25 mouse cellular contexts compared by ENCODE assay signal in the genomic region with DNA sequence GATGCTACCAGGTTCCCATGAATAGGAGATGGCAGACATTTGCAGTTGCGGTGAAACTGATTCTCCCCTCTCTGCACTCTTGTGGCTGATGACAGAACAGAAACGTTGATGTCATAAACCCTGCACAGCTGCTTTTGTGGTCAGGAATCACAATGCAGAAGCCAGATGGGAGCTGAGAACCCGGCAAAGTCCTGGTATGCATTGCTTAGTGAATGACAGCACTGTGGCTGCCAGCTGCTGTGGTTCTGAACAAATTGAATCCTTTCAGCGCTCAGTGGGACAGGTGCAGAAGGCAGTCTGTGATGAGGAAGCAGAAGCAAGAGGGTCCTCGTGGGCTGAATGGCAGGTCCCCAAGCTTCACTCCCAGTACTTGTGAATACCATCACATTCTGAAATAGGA.
DNase-seq lines count a peak whose midpoint lies in the region; ATAC-seq and TF ChIP-seq lines count a peak whose summit lies in the region.
"Had no signal": no experiment of that assay in that cellular context is flagged by ENCODE, and none has a peak within 500 bp of the region (broad histone marks: within the 10 kb centered on the region; RNA-seq: fewer than 3 reads in every experiment).

No protein-coding gene starts in this region.

- H3K79me2 ChIP-seq in CH12.LX (replicated peaks; ENCODE audit: control insufficient read depth, extremely low read depth, insufficient read depth, poor library complexity, severe bottlenecking) (no peaks in the 10 kb centered on the region), myocyte (ENCODE audit: control insufficient read depth, insufficient read depth) (no peaks in the 10 kb centered on the region)

- in situ Hi-C loops in CH12.LX (cut with MboI; ENCODE audit: low pct_ligation_motif_present, low pct_unique_long_range_greater_than_20kb, low sequenced_read_pairs): no loop called here

- DNase-seq in embryonic facial prominence, embryonic 14.5 days (ENCODE audit: low spot score): peak; percentile 38
- no peak for DNase-seq in embryonic facial prominence, embryonic 10.5 days (ENCODE audit: low spot score)
- DNase-seq in 3T3-L1 (ENCODE audit: low read depth, low spot score): peak; percentile 20
- peak; percentile 39 for DNase-seq in CH12.LX (ENCODE audit: extremely low read depth)
- no peak for DNase-seq in ovary, adult 18-20 months (ENCODE audit: low spot score)
- DNase-seq in B cell, adult 2 months: no peak
- DNase-seq: adrenal gland, adult 2 months; adrenal gland, postnatal 25 days; cerebellum, adult 18-20 months; cerebellum, adult 9-10 months; cerebellum, postnatal 14 days; gastrocnemius, postnatal 25 days; heart, adult 18-20 months; heart, postnatal 14 days; heart, postnatal 4 days had no signal

- no peak for TF ChIP-seq CTCF in CH12.LX (conservative IDR thresholded peaks at IDR 0.05 in 1 of 2, IDR thresholded peaks at IDR 0.05 in 1 of 2; ENCODE audit: low read depth in 2 of 2, low read length in 2 of 2)

- no peak overlapping the region for H3K4me3 ChIP-seq in embryonic facial prominence, embryonic 14.5 days (ENCODE audit: low read depth, low read length)
- H3K4me3 ChIP-seq in embryonic facial prominence, embryonic 10.5 days: no peak overlapping the region
- H3K4me3 ChIP-seq in CH12.LX (replicated peaks in 1 of 3; ENCODE audit: low read depth in 2 of 3, low read length in 2 of 3, poor library complexity in 1 of 3) (no peak overlapping the region), myocyte (no peak overlapping the region)
- H3K4me3 ChIP-seq: embryonic facial prominence, embryonic 12.5 days; erythroblast, embryonic 14.5 days; forebrain, embryonic 12.5 days; forebrain, embryonic 15.5 days; heart, embryonic 12.5 days; heart, embryonic 15.5 days had no signal

- no peaks in the 10 kb centered on the region for H3K9me3 ChIP-seq in embryonic facial prominence, embryonic 14.5 days (ENCODE audit: control insufficient read depth, low read length)
- H3K9me3 ChIP-seq in embryonic facial prominence, embryonic 10.5 days: no peaks in the 10 kb centered on the region
- H3K9me3 ChIP-seq in CH12.LX (replicated peaks; ENCODE audit: low read length): no peaks in the 10 kb centered on the region
- H3K9me3 ChIP-seq: embryonic facial prominence, embryonic 12.5 days; forebrain, embryonic 12.5 days; forebrain, embryonic 15.5 days; heart, embryonic 15.5 days had no signal

- no peaks in the 10 kb centered on the region for H3K4me1 ChIP-seq in embryonic facial prominence, embryonic 14.5 days (ENCODE audit: control insufficient read depth, insufficient read depth, low read length)
- H3K4me1 ChIP-seq in embryonic facial prominence, embryonic 10.5 days: 0 out of 2 replicates have a peak, but pooled peaks cover 3% of the 10 kb centered on the region
- H3K4me1 ChIP-seq in CH12.LX (ENCODE audit: control insufficient read depth in 1 of 2, insufficient read depth in 2 of 2): 0 out of 4 replicates have a peak, but pooled peaks cover 0 to 3% of the 10 kb centered on the region in 2 experiments
- H3K4me1 ChIP-seq: embryonic facial prominence, embryonic 12.5 days; forebrain, embryonic 12.5 days; heart, embryonic 12.5 days; heart, embryonic 15.5 days had no signal

- no peak overlapping the region for H3K9ac ChIP-seq in embryonic facial prominence, embryonic 14.5 days (ENCODE audit: low read depth, low read length)
- H3K9ac ChIP-seq in CH12.LX (ENCODE audit: insufficient read depth, low read depth): no peak overlapping the region
- H3K9ac ChIP-seq: embryonic facial prominence, embryonic 12.5 days; forebrain, embryonic 12.5 days; forebrain, embryonic 15.5 days; heart, embryonic 12.5 days; heart, embryonic 15.5 days; hindbrain, embryonic 14.5 days had no signal

- TF ChIP-seq POLR2A in CH12.LX (IDR thresholded peaks at IDR 0.05; ENCODE audit: low read depth, low read length): no peak
- TF ChIP-seq POLR2A in myocyte (IDR thresholded peaks at IDR 0.05; ENCODE audit: insufficient read length, low read depth): no peak

- H3K4me2 ChIP-seq in embryonic facial prominence, embryonic 14.5 days (ENCODE audit: low read depth, low read length): no peak overlapping the region
- H3K4me2 ChIP-seq in CH12.LX (ENCODE audit: insufficient read depth, low read depth, poor library complexity, severe bottlenecking) (no peak overlapping the region), myocyte (ENCODE audit: low read depth) (no peak overlapping the region)
- H3K4me2 ChIP-seq: embryonic facial prominence, embryonic 12.5 days; forebrain, embryonic 12.5 days; forebrain, embryonic 15.5 days; heart, embryonic 12.5 days; heart, embryonic 15.5 days; hindbrain, embryonic 14.5 days had no signal

- H3K27ac ChIP-seq in embryonic facial prominence, embryonic 14.5 days (replicated peaks; ENCODE audit: low read depth, low read length): no peak overlapping the region
- H3K27ac ChIP-seq in embryonic facial prominence, embryonic 10.5 days (replicated peaks): no peak overlapping the region
- no peak overlapping the region for H3K27ac ChIP-seq in CH12.LX (ENCODE audit: insufficient read depth, low read depth)
- H3K27ac ChIP-seq: embryonic facial prominence, embryonic 12.5 days; forebrain, embryonic 12.5 days; forebrain, embryonic 15.5 days; heart, embryonic 15.5 days; hindbrain, embryonic 14.5 days; hindbrain, postnatal 0 days had no signal

- no peaks in the 10 kb centered on the region for H3K27me3 ChIP-seq in embryonic facial prominence, embryonic 14.5 days (replicated peaks; ENCODE audit: control insufficient read depth, insufficient read depth, low read length)
- H3K27me3 ChIP-seq in embryonic facial prominence, embryonic 10.5 days (replicated peaks; ENCODE audit: low read depth, poor library complexity, severe bottlenecking): no peaks in the 10 kb centered on the region
- H3K27me3 ChIP-seq in CH12.LX (replicated peaks) (peaks cover 30% of the 10 kb centered on the region), myocyte (ENCODE audit: control insufficient read depth, insufficient read depth, insufficient read length) (peaks cover 3% of the 10 kb centered on the region)
- H3K27me3 ChIP-seq: embryonic facial prominence, embryonic 12.5 days; forebrain, embryonic 12.5 days; forebrain, embryonic 15.5 days; heart, embryonic 12.5 days; heart, embryonic 15.5 days had no signal

- no peaks in the 10 kb centered on the region for H3K36me3 ChIP-seq in embryonic facial prominence, embryonic 14.5 days (ENCODE audit: control insufficient read depth, insufficient read depth, low read length)
- no peaks in the 10 kb centered on the region for H3K36me3 ChIP-seq in embryonic facial prominence, embryonic 10.5 days (replicated peaks)
- no peaks in the 10 kb centered on the region for H3K36me3 ChIP-seq in CH12.LX (replicated peaks in 1 of 2; ENCODE audit: control insufficient read depth in 1 of 2, insufficient read depth in 1 of 2, low read length in 1 of 2)
- no peaks in the 10 kb centered on the region for H3K36me3 ChIP-seq in myocyte (ENCODE audit: control insufficient read depth, insufficient read depth)
- H3K36me3 ChIP-seq: embryonic facial prominence, embryonic 12.5 days; forebrain, embryonic 12.5 days; forebrain, embryonic 15.5 days; heart, embryonic 12.5 days; heart, embryonic 15.5 days had no signal

- WGBS in embryonic facial prominence, embryonic 14.5 days: 57% methylated on average over 5 of the region's 5 CpGs
- WGBS in embryonic facial prominence, embryonic 10.5 days: 78% methylated on average over 5 of the region's 5 CpGs

- no peak for ATAC-seq in embryonic facial prominence, embryonic 14.5 days (ENCODE audit: low read depth)
- ATAC-seq: forebrain, embryonic 15.5 days; hindbrain, postnatal 0 days; inflammation-experienced regulatory T-cells, adult 6 months had no signal

- no peak for TF ChIP-seq EP300 in CH12.LX (IDR thresholded peaks at IDR 0.05; ENCODE audit: low read length)

- no peak overlapping the region for H3ac ChIP-seq in myocyte (ENCODE audit: control insufficient read depth, insufficient read length)

- dilution Hi-C loops in CH12.LX (cut with MboI; ENCODE audit: extremely low pct_ligation_motif_present, extremely low pct_unique_long_range_greater_than_20kb, low sequenced_read_pairs): no loop called here

- no peak for TF ChIP-seq RAD21 in CH12.LX (IDR thresholded peaks at IDR 0.05; ENCODE audit: low read depth, low read length)

TF ChIP-seq in CH12.LX, 34 proteins besides CTCF, POLR2A, EP300 and RAD21:
- TF ChIP-seq JUND (conservative IDR thresholded peaks at IDR 0.05; ENCODE audit: low read depth, low read length) (no peak), ETS1 (conservative IDR thresholded peaks at IDR 0.05; ENCODE audit: low read depth, low read length) (peak; percentile 61; the same call in 1 of the 2 replicates), TCF12 (IDR thresholded peaks at IDR 0.05; ENCODE audit: low read depth, low read length) (0 out of 2 replicates have a peak, but pooled peaks have one; percentile 18)
TF ChIP-seq in CH12.LX: peak in this region for 2.

TF ChIP-seq in myocyte, 11 proteins besides CTCF, POLR2A, EP300 and RAD21:
- TF ChIP-seq MYOG (IDR thresholded peaks at IDR 0.05; ENCODE audit: control insufficient read depth in 1 of 3, insufficient read depth in 1 of 3, insufficient read length in 2 of 3, low read depth in 2 of 3) (peak; percentile 65 to 93 (median 75)), E2F4 (IDR thresholded peaks at IDR 0.05; ENCODE audit: insufficient read depth) (no peak), USF1 (IDR thresholded peaks at IDR 0.05; ENCODE audit: low read depth) (no peak), SRF (IDR thresholded peaks at IDR 0.05; ENCODE audit: control insufficient read depth, insufficient read length, low read depth) (no peak), TCF12 (IDR thresholded peaks at IDR 0.05; ENCODE audit: insufficient read depth, poor library complexity, severe bottlenecking) (peak; percentile 88), MAX (IDR thresholded peaks at IDR 0.05; ENCODE audit: low read depth) (no peak), MYOD1 (IDR thresholded peaks at IDR 0.05; ENCODE audit: control insufficient read depth in 1 of 3, insufficient read length in 2 of 3, low read depth in 2 of 3) (peak in 2 of 3 experiments; percentile 91), POLR2AphosphoS2 (IDR thresholded peaks at IDR 0.05; ENCODE audit: insufficient read length, low read depth) (no peak), CEBPB (IDR thresholded peaks at IDR 0.05; ENCODE audit: insufficient read depth, poor library complexity, severe bottlenecking) (peak; percentile 39; the same call in 1 of the 2 replicates), REST (IDR thresholded peaks at IDR 0.05; ENCODE audit: insufficient read depth, insufficient read length) (no peak), TCF3 (IDR thresholded peaks at IDR 0.05; ENCODE audit: insufficient read length, low read depth) (peak; percentile 88)

Comparison
In these comparisons a context has a peak if more than half of its experiments do, and no peak if none do; other contexts are left out.
1. DNase-seq: peak in embryonic facial prominence, embryonic 14.5 days (single experiment), 3T3-L1 (single experiment) and CH12.LX (single experiment); none in embryonic facial prominence, embryonic 10.5 days (single experiment), ovary, adult 18-20 months (single experiment) and B cell, adult 2 months (0 of 2).